Mouse (Mus musculus): ENCODE measurements at regions not wholly inside any gene's neighbourhood (a gene's known extent, or its start where the extent isn't known, plus 50 kb on each side); places are given as distances from the start of the nearest gene placed in this dataset.
A peak's percentile ranks its signal among the peaks of the same experiment; 100 is the strongest.

GRCm38 (mm10) chr11:84760622-84761196, 58.6 kb downstream of the Mrm1 start:
- DNase-seq (ENCODE audit: low spot score) = no peak

GRCm38 (mm10) chr11:84759478-84759986, 59.8 kb downstream of the Mrm1 start:
- DNase-seq (ENCODE audit: low spot score) = no peak

GRCm38 (mm10) chr11:84752007-84752406, 67.3 kb downstream of the Mrm1 start:
- no peak for DNase-seq (ENCODE audit: low spot score)

GRCm38 (mm10) chr11:84749490-84750349, 69.6 kb downstream of the Mrm1 start:
- DNase-seq (ENCODE audit: low spot score) = no peak

- no peak for DNase-seq (ENCODE audit: low spot score)
Measured at GRCm38 (mm10) chr11:84738769-84739589, 80.3 kb downstream of the Mrm1 start.

GRCm38 (mm10) chr11:84738128-84738527, 81.2 kb downstream of the Mrm1 start:
- DNase-seq (ENCODE audit: low spot score) = no peak

- no peak for DNase-seq (ENCODE audit: low spot score)
Measured at GRCm38 (mm10) chr11:84731890-84732289, 87.4 kb downstream of the Mrm1 start.

- DNase-seq (ENCODE audit: low spot score) = no peak
Measured at GRCm38 (mm10) chr11:84730218-84730617, 89.1 kb downstream of the Mrm1 start.

GRCm38 (mm10) chr11:84729189-84729588, 90.1 kb downstream of the Mrm1 start:
- DNase-seq (ENCODE audit: low spot score) = peak; percentile 45

- no peak for DNase-seq (ENCODE audit: low spot score)
Measured at GRCm38 (mm10) chr11:84725936-84726613, 93.2 kb downstream of the Mrm1 start.

GRCm38 (mm10) chr11:84725177-84725792, 94.0 kb downstream of the Mrm1 start:
- no peak for DNase-seq (ENCODE audit: low spot score)

GRCm38 (mm10) chr11:84724080-84724479, 95.2 kb downstream of the Mrm1 start:
- peak; percentile 44 for DNase-seq (ENCODE audit: low spot score)

- no peak for DNase-seq (ENCODE audit: low spot score)
Measured at GRCm38 (mm10) chr11:84722658-84723201, 96.6 kb downstream of the Mrm1 start.

GRCm38 (mm10) chr11:84721979-84722378, 97.3 kb downstream of the Mrm1 start:
- DNase-seq (ENCODE audit: low spot score) = no peak

GRCm38 (mm10) chr11:84721150-84721549, 98.2 kb downstream of the Mrm1 start:
- DNase-seq (ENCODE audit: low spot score) = no peak

GRCm38 (mm10) chr11:84719781-84720180, 99.5 kb downstream of the Mrm1 start:
- DNase-seq (ENCODE audit: low spot score) = no peak

- no peak for DNase-seq (ENCODE audit: low spot score)
Measured at GRCm38 (mm10) chr11:84712731-84713130, 106.6 kb downstream of the Mrm1 start.

GRCm38 (mm10) chr11:84711886-84712285, 107.4 kb downstream of the Mrm1 start:
- DNase-seq (ENCODE audit: low spot score) = no peak

- no peak for DNase-seq (ENCODE audit: low spot score)
Measured at GRCm38 (mm10) chr11:84708222-84708730, 111.0 kb downstream of the Mrm1 start.

GRCm38 (mm10) chr11:84707772-84708171, 111.5 kb downstream of the Mrm1 start:
- no peak for DNase-seq (ENCODE audit: low spot score)

GRCm38 (mm10) chr11:84706692-84707091, 112.6 kb downstream of the Mrm1 start:
- no peak for DNase-seq (ENCODE audit: low spot score)
